Mouse (Mus musculus): ENCODE results near the gene Cldn13. TPM values are rescaled to one million over a fixed set of nuclear protein-coding genes. Genes with fewer than 3 reads are reported as not detected.

The Cldn13 gene
- polyA plus RNA-seq, 1 experiment, result 5.9 TPM

GRCm38 (mm10) chr5:134926726-134927125 is 11.4 kb upstream of the Cldn13 start:
- Histone ChIP-seq H3K9me3 (ENCODE audit: control insufficient read depth, low read length) (no peaks in the 10 kb centered on the region), H3K4me3 (replicated peaks) (no peak overlapping the region), H3K4me1 (ENCODE audit: control insufficient read depth) (peaks cover 35% of the 10 kb centered on the region), H3K36me3 (ENCODE audit: control insufficient read depth) (no peaks in the 10 kb centered on the region), H3K27me3 (ENCODE audit: control insufficient read depth) (peaks cover 21% of the 10 kb centered on the region)
- TF ChIP-seq GATA1 (IDR thresholded peaks at IDR 0.05; ENCODE audit: low read length) (no peak), TAL1 (IDR thresholded peaks at IDR 0.05; ENCODE audit: low read length) (no peak)

- H3K4me1 ChIP-seq (ENCODE audit: control insufficient read depth), result peaks cover 61% of the 10 kb centered on the region
- TF ChIP-seq GATA1 (IDR thresholded peaks at IDR 0.05; ENCODE audit: low read length), result no peak
- TF ChIP-seq TAL1 (IDR thresholded peaks at IDR 0.05; ENCODE audit: low read length), result no peak
These were observed 7.8 kb upstream of the Cldn13 start for GRCm38 (mm10) chr5:134923141-134923540.

GRCm38 (mm10) chr5:134921106-134921505 is 5.8 kb upstream of the Cldn13 start:
- peak overlapping the region; percentile 46 for H3K4me3 ChIP-seq (replicated peaks)
- H3K9me3 ChIP-seq (ENCODE audit: control insufficient read depth, low read length), result peaks cover 9% of the 10 kb centered on the region
- H3K4me1 ChIP-seq (ENCODE audit: control insufficient read depth), result peaks cover 76% of the 10 kb centered on the region
- no peaks in the 10 kb centered on the region for H3K27me3 ChIP-seq (ENCODE audit: control insufficient read depth)
- H3K36me3 ChIP-seq (ENCODE audit: control insufficient read depth), result peaks cover 17% of the 10 kb centered on the region
- TF ChIP-seq TAL1 (IDR thresholded peaks at IDR 0.05; ENCODE audit: low read length) (peak; percentile 61), GATA1 (IDR thresholded peaks at IDR 0.05; ENCODE audit: low read length) (peak; percentile 54; the same call in 1 of the 2 replicates)

More at GRCm38 (mm10) chr5:134923141-134923540, 7.8 kb upstream of the Cldn13 start:
- no peaks in the 10 kb centered on the region for H3K9me3 ChIP-seq (ENCODE audit: control insufficient read depth, low read length)
- H3K27me3 ChIP-seq (ENCODE audit: control insufficient read depth), result no peaks in the 10 kb centered on the region
- H3K36me3 ChIP-seq (ENCODE audit: control insufficient read depth), result peaks cover 3% of the 10 kb centered on the region
- no peak overlapping the region for H3K4me3 ChIP-seq (replicated peaks)

DNA sequence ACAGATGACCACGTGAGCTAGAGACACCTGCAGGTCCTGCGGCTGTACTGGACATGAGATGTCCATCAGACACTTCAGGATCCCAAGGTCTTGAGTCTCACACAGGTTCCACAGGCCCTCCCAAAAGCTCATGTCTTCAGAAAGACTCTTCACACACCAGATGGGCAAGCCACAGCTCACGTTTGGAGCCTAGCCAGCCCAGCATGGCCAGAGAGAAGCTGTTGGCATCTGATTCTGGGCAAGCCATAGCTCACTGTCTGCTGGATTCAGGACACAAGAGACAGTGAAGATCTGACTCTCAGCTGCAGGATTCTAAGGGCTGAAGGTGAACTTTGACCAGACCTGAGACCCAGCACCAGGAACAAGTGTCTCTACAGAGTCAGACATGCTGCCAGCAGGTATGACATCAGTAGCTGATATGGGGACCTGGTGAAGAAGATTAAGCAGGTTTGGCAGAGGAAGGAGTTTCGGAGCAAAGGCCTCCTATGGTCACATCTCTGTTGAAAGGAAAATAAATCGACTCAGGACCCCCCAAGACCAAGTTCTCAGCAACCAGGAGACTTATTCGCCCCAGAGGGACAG is 4.9 kb upstream of the Cldn13 start:
- H3K4me3 ChIP-seq (replicated peaks), result peak overlapping the region; percentile 46
- H3K4me1 ChIP-seq (ENCODE audit: control insufficient read depth), result peaks cover 82% of the 10 kb centered on the region
- H3K9me3 ChIP-seq (ENCODE audit: control insufficient read depth, low read length), result peaks cover 9% of the 10 kb centered on the region
- TF ChIP-seq GATA1 (IDR thresholded peaks at IDR 0.05; ENCODE audit: low read length) (no peak), TAL1 (IDR thresholded peaks at IDR 0.05; ENCODE audit: low read length) (peak; percentile 40; the same call in 1 of the 3 replicates)
- peaks cover 17% of the 10 kb centered on the region for H3K36me3 ChIP-seq (ENCODE audit: control insufficient read depth)
- no peaks in the 10 kb centered on the region for H3K27me3 ChIP-seq (ENCODE audit: control insufficient read depth)

GRCm38 (mm10) chr5:134919097-134919496 is 3.8 kb upstream of the Cldn13 start:
- Histone ChIP-seq H3K9me3 (ENCODE audit: control insufficient read depth, low read length) (peaks cover 9% of the 10 kb centered on the region), H3K4me1 (ENCODE audit: control insufficient read depth) (peaks cover 80% of the 10 kb centered on the region), H3K4me3 (replicated peaks) (peak overlapping the region; percentile 46)

DNA sequence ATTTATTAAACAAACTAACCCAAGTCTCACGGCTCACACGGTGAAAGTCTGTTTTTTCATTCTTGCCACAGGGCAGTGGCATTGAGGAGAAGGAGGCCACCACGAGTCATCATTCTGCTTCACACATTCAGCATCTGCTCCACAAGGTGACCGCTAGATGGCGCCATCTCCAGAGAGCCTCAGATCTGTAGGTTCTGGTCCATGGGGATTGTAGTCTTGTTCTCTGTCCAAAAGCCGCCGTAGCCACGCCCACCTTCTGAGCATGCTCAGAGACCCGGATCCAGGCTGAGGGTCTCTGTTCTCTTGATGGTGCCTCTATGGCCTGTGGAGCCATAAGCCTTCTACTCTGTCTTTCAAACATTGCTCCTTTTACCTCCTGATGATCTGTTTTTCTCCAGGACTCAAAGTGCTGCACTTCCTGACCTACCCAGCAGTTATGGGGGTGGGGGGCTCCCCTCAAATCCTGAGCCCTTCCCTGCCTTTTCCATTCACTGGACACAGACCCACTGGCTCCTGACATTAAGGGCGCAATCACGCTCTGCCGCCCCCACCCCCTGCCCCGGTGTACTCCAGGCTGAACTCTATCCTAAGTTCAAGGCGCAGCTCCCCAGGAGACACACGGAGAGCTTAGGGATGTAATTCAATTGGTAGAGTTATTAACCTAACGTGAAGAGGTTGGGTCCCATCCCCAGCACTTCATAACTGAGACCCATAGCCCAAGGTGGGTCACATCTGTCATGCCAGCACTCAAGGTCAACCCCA is 2.9 kb upstream of the Cldn13 start:
- no peak for TF ChIP-seq TAL1 (IDR thresholded peaks at IDR 0.05; ENCODE audit: low read length)
- TF ChIP-seq GATA1 (IDR thresholded peaks at IDR 0.05; ENCODE audit: low read length), result no peak
- no peaks in the 10 kb centered on the region for H3K27me3 ChIP-seq (ENCODE audit: control insufficient read depth)
- peaks cover 82% of the 10 kb centered on the region for H3K4me1 ChIP-seq (ENCODE audit: control insufficient read depth)
- peaks cover 9% of the 10 kb centered on the region for H3K9me3 ChIP-seq (ENCODE audit: control insufficient read depth, low read length)
- H3K4me3 ChIP-seq (replicated peaks), result peak overlapping the region; percentile 56
- H3K36me3 ChIP-seq (ENCODE audit: control insufficient read depth), result peaks cover 36% of the 10 kb centered on the region

More at GRCm38 (mm10) chr5:134919097-134919496, 3.8 kb upstream of the Cldn13 start:
- Histone ChIP-seq H3K36me3 (ENCODE audit: control insufficient read depth) (peaks cover 27% of the 10 kb centered on the region), H3K27me3 (ENCODE audit: control insufficient read depth) (no peaks in the 10 kb centered on the region)
- TF ChIP-seq TAL1 (IDR thresholded peaks at IDR 0.05; ENCODE audit: low read length) (peak; percentile 83), GATA1 (IDR thresholded peaks at IDR 0.05; ENCODE audit: low read length) (peak; percentile 91)

- Histone ChIP-seq H3K9me3 (ENCODE audit: control insufficient read depth, low read length) (peaks cover 11% of the 10 kb centered on the region), H3K27me3 (ENCODE audit: control insufficient read depth) (no peaks in the 10 kb centered on the region), H3K36me3 (ENCODE audit: control insufficient read depth) (peaks cover 62% of the 10 kb centered on the region), H3K4me3 (replicated peaks) (peak overlapping the region; percentile 74), H3K4me1 (ENCODE audit: control insufficient read depth) (peaks cover 71% of the 10 kb centered on the region)
- no peak for TF ChIP-seq TAL1 (IDR thresholded peaks at IDR 0.05; ENCODE audit: low read length)
- TF ChIP-seq GATA1 (IDR thresholded peaks at IDR 0.05; ENCODE audit: low read length), result no peak
These were observed 816 bp downstream of the Cldn13 start for GRCm38 (mm10) chr5:134914510-134914909.

GRCm38 (mm10) chr5:134913753-134914152 is 1.6 kb downstream of the Cldn13 start:
- H3K27me3 ChIP-seq (ENCODE audit: control insufficient read depth), result no peaks in the 10 kb centered on the region
- peaks cover 66% of the 10 kb centered on the region for H3K36me3 ChIP-seq (ENCODE audit: control insufficient read depth)
- peak overlapping the region; percentile 74 for H3K4me3 ChIP-seq (replicated peaks)
- H3K9me3 ChIP-seq (ENCODE audit: control insufficient read depth, low read length), result peaks cover 11% of the 10 kb centered on the region
- TF ChIP-seq TAL1 (IDR thresholded peaks at IDR 0.05; ENCODE audit: low read length) (peak; percentile 97), GATA1 (IDR thresholded peaks at IDR 0.05; ENCODE audit: low read length) (peak; percentile 86)
- peaks cover 71% of the 10 kb centered on the region for H3K4me1 ChIP-seq (ENCODE audit: control insufficient read depth)

DNA sequence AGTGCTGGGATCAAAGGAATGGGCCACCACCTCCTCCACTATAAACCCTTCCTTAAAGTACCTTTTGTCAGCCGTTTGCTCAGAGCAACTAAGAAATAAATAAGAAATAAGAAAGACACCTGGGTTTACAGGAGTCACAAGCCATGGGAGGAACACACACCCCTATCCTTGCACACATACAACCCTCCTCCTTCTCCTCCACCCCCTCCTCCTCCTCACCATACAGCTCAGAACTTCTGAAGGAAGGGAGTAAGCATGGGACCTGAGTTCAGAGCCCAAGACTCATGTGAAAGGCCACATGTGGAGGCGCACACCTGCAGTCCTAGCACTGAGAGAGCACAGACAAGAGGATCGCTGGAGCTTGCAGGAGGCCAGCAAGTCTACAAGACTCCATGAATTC is 2.0 kb downstream of the Cldn13 start:
- H3K9me3 ChIP-seq (ENCODE audit: control insufficient read depth, low read length), result peaks cover 11% of the 10 kb centered on the region
- peak overlapping the region; percentile 74 for H3K4me3 ChIP-seq (replicated peaks)
- peaks cover 66% of the 10 kb centered on the region for H3K36me3 ChIP-seq (ENCODE audit: control insufficient read depth)
- peaks cover 70% of the 10 kb centered on the region for H3K4me1 ChIP-seq (ENCODE audit: control insufficient read depth)
- TF ChIP-seq TAL1 (IDR thresholded peaks at IDR 0.05; ENCODE audit: low read length) (no peak), GATA1 (IDR thresholded peaks at IDR 0.05; ENCODE audit: low read length) (no peak)
- H3K27me3 ChIP-seq (ENCODE audit: control insufficient read depth), result no peaks in the 10 kb centered on the region

Measured in erythroblast, embryonic 14.5 days (primary cell).